Mouse (Mus musculus) erythroblast, adult 5-6 weeks (primary cell): ENCODE results near the gene Rxylt1. TPM values are rescaled to one million over a fixed set of nuclear protein-coding genes. Genes with fewer than 3 reads are reported as not detected.

Experiments
- ATAC-seq: replicated peaks from 2 replicates; pipeline ENCODE4 v1.8.0; 2016; ENCODE audit warnings: moderate number of reproducible peaks, mild to moderate bottlenecking, moderate TSS enrichment, inconsistent platforms; ENCODE audit not compliant: poor library complexity, low FRiP score, severe bottlenecking
- total RNA-seq, 2 experiments: library from RNA; stranded (forward) in 1 of 2; stranded (reverse) in 1 of 2; fragments of 150-400 nt in 1 of 2; fragments of 200-764, 138-1000 nt in 1 of 2; gene quantifications; 2 replicates each; pipeline versions ENCODE4 v1.2.3 to v1.2.4; 2015 to 2017; ENCODE audit warnings: low replicate concordance in 2 of 2

Rxylt1 gene
- total RNA-seq (2015; ENCODE audit: low replicate concordance) (6.9 and 9.8 TPM in 2 replicates), total RNA-seq (2017; ENCODE audit: low replicate concordance) (0.84 and 1.4 TPM in 2 replicates)

DNA sequence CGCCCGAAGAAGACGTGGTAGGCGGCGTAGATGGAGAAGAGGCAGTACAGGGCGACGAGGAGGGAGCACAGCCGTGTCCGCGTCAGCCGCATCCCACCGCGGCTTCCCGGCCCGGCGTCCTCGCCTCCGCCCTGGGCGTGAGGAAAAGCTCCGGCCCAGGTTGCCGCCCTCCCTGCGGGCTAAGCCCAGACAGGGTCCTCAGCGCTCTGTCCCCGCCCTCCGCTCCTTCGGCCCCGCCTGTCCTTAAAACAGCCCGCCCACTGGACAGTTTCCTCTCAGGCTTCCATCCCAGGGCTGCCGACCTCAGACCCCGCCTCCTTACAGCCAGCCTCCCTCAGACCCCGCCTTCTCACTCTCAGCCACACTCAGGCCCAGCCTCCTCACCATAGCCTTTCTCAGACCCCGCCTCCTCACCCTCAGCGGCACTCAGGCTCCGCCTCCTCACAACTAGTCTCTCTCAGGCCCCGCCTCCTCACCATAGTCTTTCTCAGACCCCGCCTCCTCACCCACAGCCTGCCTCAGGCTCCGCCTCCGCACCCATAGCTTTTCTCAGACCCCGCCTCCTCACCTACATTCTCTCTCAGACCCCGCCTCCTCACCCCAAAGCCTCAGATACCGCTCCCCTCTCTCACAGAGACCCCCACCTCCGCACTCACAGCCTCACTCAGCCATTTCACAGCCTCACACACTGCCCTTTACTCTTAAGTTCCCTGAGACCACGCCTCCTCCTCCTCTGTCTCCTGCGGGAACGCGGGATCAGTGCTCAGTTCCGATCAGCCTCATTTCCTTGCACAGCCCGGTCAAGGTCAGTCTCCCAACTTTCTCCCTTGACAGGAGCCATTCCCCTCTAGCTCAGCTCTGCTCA, at the start of gene Rxylt1:
TSS of gene Rxylt1 (minus strand) at position 392 of the 865 bp plus-strand sequence.
- ATAC-seq = peak; percentile 97

DNA sequence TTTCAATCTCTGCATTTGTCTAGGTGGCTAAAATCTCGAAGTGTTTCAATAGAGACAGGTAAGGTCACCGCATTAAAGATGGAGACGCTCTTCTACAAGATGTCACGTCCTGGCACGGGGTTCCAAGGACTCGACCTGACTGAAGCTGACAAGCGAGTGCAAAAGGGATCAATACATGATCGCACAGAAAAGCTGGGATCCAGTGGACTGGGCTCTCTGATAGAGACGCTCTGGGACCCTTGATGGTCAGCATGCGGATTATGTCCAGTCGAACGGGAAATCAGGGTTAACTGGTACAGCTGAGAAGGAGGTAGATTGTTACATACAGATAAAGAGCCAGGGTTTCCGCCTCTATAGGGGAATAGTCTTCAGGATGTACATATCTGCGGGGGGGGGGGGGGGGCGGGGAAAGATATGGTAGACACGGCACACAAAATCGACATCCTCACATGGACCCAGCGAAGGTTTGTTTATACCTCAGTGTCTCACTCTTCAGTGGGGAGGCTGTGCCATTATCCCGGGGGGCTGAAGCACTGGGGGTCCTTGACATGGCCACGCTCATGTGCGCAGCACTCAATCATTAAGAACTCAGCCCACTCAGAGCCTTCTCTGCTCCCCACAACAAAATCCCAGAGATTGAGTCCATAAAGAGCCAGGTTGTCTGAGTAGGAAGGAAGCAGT, 24.3 kb upstream of the Rxylt1 start:
- no peak for ATAC-seq

DNA sequence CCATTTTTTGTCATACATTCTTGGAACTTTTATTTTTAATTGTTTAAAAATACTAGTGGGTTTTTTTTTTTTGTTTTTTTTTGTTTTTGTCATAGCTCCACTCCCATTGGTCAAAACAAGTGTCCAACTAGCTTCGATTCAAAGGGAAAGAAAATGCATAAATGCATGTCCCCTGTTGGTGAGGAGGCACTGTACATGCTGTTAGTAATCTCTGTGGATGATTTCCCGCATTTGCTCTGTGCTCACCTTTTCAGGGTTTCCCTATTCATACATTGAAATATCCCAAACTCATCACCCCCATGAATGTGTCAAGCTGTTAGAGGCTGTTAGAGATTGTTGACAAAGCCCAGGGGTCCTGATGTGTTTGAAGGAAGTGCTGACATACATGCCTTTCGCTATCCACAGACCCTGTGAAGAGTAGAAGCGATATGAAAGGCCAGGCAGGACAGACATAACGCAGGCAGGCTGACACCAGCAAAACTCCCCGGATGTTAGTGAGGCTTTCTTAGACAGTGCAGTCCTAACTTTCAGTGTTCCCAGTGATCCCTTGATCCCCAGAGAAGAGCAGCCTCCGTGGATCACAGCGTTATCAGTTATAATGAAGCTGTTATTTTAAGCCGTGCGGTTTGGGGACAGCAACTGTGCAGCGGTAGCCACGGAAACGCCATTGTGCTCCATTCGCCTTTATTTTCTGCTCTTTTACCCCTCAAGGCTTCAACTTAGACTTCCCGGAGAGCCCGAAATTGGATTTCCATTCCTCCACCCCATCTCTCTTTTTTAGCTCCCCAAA, 23.5 kb upstream of the Rxylt1 start:
- ATAC-seq = no peak

DNA sequence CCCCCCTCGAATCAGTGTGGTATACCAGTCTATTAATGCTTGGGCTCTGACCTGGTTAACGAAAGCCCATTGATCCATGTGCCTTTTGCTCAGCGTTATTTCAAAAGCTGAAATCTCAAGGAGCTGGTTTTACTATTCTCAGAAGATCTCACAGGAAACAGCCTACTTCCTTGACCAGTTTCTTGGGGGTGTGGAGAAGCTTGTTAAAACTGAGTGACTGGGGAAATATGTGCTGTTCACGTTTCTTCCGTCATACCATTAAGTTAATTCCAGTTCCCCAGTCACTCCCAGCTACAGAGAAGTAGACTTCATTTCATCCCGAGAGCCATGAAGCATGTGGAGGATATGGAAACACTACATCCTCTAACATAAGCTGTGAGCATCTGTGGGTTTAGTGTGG, 22.3 kb upstream of the Rxylt1 start:
- ATAC-seq = no peak

DNA sequence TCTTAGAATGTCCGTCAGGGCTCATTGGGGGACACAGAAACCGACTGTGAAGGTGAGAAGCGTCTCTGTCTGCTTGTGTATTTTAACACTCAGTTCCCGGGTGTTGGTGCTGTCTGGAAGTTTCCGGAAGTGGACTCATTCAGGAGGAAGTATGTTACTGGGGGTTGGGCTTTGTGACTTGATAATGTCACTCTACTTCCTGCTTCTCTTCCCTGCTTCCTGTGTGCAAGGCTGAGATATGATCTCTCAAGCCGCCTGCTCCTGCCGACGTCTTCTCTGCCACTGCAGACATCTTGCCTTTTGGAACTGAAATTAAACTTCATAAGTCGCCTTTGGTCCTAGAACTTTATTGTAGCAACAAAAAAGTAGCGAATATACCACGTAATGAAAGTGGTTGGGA, 19.5 kb upstream of the Rxylt1 start:
- ATAC-seq = no peak

DNA sequence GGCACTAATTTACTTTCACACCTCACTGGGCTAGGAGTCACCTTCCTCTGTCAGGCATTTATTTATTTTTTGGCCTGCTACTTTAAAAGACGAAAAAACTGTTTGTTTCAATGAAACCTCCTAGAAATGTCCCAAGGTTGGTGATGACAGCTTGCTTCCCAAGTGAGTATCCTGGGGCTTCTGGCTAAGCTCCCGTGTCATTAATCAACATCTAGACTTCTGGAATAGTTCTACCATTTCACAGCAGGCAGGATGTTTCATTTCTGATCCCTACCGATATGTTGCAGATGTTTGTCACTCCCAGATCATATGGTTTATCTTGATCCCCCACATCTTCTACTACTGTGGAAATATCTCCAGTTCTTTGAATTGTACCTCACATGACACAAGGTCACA, 9.5 kb upstream of the Rxylt1 start:
- ATAC-seq = no peak

DNA sequence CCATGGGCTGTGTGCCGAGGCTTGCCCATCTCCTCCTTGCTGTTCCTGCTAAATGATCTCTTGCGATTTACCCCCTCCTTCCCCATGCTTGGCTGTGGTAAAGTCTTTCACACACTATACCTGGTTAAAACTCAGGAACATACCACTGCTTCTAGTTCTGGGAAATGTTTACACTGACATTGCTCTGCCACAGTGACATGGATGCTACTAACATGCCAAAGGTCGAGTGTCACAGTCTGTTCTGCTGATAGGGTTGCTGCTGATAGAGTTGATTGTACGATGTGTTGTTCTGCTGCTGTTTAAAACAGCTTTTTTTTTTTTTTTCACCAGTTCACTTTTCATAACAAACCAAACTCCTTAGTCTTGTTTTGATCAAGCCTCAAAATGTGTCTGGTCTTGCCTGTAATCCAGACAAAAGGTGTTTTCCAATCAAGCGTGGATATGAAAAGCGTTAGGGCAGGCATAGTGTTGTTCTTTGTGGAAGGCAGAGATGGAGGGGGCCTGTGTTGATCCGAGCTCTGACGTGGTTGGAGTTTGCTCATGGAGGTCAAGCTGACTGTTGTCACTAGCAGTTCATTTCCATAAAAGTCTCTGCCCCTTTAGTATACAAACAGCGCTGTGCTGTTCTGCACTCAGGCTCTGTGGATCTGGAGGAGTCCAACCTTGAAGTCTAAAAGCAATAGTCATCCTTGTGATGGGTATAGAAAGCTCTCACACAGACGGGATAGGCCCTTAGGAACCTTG, 8.9 kb upstream of the Rxylt1 start:
- ATAC-seq = no peak

DNA sequence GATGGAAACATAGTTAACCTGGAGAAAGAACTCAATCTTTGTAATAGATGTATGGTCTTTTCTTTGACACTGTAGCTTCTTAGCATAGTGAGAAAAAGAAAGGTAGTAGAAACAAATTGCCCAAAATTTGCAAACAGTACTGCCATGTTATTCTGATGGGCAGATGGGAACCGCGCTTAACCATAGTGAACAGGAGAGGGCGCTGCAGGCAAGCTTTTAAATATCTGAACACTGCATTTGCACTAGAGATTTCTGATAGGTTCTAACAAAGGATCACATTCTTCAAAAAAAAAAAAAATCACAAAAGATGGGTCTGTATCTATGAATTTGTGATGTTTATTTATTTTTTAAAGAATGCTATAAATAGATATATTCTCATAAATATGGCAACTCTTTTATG, 8.2 kb upstream of the Rxylt1 start:
- ATAC-seq = no peak

DNA sequence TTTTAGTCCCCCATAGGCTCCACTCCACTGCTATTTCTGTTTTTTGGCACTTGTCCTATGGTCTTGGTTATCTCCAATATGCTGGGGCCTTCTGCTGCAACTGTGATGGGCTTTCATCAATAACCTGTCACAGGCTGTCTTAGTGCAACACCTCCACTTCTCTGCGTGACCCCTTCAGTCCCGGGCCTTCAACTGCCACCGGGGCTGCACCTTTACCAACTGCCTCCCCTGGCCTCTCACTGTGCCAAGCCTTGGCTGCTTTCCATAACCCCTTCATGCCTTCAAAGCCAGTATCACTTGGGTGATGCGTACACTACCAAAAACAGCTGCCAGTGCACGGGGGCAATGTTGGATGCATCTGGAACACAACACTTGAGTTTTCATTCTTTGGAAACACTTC, 5.5 kb upstream of the Rxylt1 start:
- ATAC-seq = no peak

DNA sequence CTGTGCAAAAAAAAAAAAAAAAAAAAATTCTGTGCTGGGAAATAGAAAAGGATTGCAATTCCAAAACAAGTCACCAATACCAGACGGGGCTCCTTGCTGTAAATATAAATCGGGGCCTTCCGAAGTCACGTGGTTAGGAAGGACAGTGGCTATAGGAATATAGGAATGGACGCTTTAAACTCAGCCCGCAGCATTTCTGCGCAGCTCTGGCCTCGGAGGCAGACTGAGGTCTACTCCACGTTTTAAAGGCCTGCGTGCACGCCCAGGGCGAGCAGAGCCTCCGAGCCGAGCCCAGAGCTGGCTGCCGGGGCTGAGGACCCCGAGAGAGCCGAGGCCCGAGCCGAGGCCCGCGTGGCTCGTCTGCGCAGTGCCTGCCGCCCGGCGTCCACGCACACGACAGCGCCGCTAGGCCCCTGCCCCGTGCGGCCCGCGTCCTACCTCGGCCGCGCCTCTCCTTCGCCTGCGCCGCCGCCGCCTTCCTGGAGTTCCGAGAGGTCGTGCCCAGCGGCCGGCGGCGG, 650 bp downstream of the Rxylt1 start:
- 0 out of 2 replicates have a peak, but pooled peaks have one; percentile 14 for ATAC-seq

DNA sequence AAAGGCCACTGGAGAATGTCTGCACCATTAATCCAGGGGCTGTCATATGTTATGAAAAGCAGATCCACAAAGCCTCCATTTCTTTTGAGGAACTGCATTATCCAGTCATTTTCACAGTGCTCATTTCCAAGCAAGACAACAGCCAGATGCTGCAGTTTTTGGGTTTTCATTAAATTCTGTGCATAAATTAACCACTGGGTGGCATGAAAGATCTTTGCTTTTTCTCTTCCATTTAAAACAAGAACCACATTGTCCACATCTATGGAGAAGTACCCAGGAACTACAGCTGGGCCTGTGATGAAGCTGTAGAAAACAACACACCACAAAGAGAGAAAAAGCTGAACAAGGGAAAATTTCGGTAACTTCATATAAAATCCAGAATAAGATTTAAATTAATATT, 6.7 kb downstream of the Rxylt1 start:
- ATAC-seq = no peak

DNA sequence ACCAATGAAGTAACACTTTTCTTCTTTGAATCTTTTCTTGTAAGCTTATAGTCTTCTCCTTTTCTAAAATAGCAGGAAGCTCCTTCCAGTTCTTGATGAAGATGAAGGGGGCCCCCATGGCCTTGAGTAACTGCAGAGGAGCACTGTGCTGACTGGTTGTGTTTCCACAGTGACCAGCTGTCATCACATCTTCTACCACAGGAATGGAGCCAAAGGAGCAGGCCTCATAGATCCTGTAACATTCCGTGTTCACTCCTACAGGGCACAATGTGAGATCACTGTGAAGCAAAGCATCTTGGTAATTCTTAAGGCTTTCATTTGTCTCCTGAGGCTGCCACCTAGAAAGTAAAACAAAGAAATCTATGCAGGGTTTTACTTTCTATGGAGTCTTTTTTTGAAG, 15.8 kb downstream of the Rxylt1 start:
- ATAC-seq = no peak

DNA sequence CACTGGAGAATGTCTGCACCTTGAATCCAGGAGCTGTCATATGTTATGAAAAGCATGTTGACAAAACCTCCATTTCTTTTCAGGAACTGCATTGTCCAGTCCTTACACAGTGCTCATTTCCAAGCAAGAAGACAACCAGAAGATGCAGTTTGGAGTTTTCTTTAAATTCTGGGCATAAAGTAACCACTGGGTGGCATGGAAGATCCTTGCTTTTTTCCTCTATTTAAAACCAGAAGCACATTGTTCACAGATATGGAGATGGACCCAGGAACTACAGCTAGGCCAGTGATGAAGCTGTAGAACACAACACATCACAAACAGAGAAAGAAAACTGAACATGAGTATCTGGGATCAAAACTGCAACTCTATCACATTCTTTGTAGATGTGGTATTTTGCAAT, 28.0 kb downstream of the Rxylt1 start:
- ATAC-seq = no peak

DNA sequence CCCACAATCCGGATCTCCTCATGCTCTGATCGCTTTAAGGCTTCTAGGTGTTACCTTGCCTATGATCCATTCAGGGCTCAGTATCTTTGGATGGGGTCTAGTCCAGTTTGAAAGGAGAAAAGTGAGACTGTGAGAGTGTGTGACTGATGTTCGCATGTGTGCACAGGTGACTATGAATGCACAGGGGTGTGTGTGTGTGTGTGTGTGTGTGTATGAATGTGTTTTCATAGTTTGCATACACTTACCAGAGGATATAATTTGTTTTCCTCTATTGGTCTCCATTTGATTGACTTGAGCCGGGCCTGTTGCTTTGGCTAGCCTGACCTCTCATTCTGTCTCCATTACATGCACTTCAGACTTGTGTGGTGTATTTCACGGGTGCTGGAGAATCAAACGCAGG, 41.3 kb downstream of the Rxylt1 start:
- ATAC-seq = no peak

DNA sequence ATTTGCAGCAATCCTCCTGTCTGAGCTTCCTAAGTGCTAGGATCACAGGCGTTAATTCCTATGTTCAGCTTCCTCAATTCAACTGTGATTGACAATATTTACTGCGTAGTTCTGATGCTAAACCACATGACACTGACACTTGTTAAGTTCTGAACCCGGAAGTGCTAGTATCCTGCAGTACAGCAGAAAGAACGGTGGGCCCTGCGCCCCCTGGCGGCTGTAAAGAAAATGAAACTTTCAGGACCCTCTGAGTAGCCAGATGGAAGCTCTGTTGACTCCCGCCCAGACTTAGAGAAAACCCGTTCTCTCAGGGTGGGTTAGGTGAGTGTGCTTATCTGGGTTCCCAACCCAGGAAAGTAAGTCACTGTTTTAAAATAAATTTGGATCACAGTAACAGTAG, 42.6 kb downstream of the Rxylt1 start:
- peak; percentile 52 for ATAC-seq

DNA sequence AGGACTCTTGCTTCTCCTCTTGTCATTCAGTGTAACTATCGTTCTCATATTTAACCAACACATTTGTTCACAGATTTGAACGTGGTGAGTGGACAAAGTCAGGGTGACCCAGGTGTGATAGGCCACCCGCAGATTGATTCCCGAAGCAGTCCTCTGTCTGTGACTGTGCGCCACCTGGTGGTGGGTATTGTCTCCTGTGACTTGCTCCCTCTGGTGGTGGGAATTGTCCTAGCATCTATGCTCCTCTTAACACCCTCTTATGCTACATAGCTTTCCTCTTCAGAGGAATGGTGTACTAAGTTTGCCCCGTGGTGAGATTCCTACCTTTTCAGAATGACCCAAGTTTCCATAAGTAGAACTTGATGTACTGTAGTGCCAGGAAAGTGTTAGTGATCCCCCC, 45.3 kb downstream of the Rxylt1 start:
- peak; percentile 87 for ATAC-seq

DNA sequence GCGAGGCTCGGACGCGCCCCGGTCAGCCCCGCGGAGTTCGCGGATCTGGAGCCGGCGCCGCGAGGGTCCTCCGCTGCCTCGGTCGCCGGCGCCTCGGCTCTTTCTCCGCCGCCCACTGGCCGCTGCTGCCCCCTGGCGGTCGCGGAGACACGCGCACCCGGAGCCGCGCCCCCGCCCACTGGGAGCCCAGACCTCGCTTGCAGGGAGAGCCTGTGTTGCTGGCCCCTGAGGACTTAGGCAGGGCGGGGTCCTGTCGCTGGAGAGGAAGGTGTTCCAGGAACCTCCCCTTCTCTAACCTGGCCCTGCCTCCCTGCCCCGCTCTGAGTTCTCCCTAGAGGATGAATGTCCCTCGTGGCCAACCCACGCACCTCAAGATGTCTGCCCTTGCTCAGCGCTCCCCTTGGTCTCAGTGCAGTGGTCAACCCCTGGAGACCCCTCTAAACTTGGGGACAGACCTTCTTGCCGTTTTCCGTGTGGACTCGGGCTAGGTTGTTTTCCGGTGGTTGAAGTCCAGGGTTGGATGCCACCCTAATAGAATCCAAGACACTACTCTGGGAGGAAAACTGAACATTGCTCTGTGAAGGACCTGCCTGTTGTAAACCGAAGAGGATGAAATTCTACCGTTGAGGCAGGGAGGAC, 49.3 kb downstream of the Rxylt1 start:
- 0 out of 2 replicates have a peak, but pooled peaks have one; percentile 52 for ATAC-seq

DNA sequence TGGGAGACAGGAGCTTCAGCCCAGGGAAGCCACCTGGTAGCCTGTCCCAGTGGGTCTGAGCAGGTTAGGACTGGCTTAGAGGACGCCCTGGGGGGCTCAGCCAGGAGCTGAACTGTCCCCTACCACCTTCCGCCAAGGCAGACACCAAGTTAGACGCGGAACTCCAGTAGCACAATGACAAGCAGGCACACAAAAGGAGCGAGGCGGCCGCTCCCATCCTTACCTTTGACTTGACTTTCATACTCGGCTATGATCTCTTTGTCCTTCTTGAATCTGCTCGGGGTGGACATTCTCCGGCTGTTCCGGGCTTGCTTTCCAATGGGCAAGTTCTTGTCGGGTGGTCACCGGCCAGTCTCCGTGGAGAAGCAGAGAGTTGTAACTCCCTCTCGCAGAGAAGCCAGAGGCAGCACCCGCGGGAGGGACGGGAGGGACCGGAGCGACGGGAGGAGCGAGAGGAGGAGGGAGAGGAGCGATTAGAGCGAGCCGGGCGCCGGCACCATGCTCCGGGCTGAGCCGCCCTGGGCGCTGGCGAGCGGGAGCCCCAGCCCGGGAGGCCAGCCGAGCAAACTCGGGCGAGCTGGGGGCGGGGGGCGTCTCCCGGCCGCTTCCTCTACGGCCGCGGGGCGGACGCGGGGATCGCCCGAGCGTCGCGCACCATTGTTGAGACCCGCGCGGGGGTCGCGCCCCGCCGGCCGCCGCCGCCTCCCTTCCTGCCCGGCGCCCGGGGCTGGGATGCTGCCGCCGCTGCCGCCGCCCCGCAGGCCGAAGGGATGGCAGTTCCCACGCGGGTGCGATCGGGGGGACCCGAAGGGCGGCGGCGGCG, 50.1 kb downstream of the Rxylt1 start, which contains the start of gene Srgap1:
TSS of gene Srgap1 (minus strand) at position 412 of the 823 bp plus-strand sequence.
- no peak for ATAC-seq
